Mouse (Mus musculus): ENCODE data around the gene Syt9.

Syt9 gene

GRCm38 (mm10) chr7:107370232-107371125, at the start of gene Syt9:
TSS of gene Syt9 (plus strand) at chr7:107370728.
- DNase-seq = peak; percentile 69

DNA sequence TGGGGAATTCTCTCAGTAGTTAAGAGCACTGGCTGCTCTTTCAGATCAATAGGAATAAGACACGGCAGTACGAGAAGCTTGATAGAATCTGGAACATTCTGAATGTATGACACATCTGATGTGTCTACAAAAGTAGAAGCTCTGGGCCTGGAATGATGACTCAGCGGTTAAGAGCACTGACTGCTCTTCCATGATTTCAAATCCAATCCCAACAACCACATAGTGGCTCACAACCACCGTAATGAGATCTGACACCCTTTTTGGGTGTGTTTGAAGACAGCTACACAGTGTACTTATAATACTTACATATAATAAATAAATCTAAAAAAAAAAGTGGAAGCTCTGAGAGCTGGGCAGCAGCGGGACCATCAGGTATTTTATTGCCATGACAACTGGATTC, 31.5 kb upstream of the Syt9 start:
- no peak for DNase-seq

DNA sequence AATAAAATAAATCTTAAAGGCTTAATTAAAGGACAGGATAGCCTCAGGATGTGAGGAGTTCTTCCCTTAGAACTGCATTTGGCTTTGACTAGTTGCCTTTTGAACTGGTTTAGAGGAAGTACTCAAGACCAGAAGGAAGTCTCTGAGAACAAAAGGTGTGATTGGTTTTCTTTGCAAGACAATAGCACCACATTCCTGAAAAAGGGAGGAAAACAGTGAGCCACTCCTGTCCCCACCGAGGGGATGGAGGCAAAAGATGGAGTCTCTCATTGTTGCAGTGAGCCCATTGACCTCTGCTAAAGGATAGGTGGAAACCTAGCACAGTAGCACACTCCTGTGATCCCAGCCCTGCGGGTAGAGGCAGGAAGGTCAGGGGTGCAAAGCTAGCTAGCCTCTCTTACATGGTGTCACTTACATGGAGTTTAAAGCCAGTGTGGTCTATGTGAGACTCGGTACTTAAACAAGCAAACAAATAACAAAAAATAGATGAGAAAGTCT, 30.9 kb upstream of the Syt9 start:
- no peak for DNase-seq

DNA sequence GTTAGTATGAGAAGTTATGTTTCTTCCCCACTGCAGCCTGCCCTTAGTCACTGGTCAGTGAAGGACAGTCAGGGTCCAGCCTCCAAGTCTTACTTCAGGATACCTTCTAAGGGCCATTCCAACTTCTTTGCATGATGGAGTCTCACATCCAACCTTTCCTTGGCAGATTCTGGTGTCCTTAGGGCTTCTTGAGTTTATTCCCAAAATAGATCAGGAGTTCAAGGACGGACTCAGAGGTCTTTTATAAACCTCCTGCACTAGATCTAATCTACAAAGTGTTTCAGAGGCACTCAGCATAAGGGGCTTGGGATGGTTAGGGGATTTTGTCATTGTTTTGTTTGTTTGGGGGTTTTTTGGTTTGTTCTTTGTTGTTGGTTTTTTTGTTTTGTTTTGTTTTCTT, 30.3 kb upstream of the Syt9 start:
- DNase-seq = no peak

GRCm38 (mm10) chr7:107341519-107342190, 28.9 kb upstream of the Syt9 start:
- no peak for DNase-seq

DNA sequence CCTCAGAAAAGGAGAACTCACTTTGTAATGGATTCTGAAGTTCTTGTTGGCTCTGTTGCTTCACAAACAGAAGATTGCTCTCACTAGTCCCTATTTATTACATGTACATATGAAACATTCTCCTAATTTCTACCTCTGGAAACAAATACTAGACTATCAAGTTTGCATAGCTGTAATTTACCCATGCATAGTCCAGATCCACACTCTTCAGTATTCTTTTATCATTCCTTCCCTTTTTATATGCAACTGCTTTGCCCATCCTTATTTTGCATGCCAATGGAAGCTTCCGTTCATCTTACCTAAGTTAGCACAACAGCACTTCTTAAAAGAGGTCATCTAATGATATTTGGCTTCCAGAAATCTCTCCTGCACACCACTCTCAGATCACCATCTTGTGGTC, 21.3 kb upstream of the Syt9 start:
- DNase-seq = no peak

GRCm38 (mm10) chr7:107362153-107362552, 8.4 kb upstream of the Syt9 start:
- DNase-seq = no peak

DNA sequence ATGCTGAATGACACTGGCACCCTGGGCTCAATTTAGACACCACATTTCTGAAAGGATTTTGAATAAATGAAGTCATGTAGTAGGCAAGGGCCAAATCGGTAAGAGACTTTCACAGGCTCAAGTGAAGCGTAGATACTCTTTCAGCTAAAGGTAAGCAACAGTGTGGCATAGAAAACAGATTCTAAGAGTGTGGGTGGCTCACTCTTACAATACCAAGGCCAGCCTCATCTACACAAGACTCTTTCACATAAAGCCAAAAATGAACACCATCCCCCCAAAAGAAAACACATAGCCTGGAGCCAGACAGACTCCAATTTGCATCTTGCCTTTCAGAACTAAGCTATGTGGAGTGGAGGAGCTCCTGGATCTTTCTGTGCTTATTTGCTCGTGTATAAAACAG, 7.9 kb upstream of the Syt9 start:
- no peak for DNase-seq

DNA sequence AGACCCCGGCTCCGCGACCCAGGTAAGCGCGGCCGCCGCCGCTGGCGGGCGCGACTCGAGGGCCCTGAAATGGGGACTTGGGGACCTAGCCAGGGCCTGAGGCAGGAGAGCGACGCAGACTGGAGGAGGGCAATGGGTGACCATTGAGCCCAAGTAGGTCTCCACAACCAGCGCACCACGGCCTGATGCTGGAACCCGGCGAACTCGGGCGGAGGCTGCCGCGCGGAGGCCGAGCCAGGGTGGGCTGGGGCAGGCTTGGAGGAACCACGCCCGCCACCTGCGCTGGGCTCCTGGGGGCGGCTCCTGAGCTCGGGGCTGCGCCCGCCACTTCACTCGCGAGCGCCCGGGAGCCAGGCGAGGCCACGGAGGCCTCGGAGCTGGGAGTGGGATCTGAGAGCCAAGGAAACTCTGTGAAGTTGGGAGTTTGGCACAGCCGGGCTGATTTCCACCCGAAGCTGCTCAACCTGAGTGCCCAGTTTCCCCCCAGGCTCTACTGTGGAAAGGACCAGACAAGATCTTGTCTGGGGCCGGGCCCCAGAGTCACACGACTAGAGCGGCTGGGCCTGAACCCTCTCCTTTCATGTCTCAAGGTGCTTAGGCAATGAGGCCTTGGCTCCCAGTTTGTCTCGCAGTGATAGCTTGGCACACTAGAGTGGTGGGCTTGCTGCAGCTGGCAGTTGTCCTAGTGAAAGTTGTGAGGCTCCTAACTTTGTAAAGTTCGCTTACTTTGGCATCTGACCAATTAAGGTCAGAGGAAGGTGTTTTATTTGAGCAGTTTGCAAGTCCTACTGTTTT, 795 bp downstream of the Syt9 start:
- DNase-seq = no peak

DNA sequence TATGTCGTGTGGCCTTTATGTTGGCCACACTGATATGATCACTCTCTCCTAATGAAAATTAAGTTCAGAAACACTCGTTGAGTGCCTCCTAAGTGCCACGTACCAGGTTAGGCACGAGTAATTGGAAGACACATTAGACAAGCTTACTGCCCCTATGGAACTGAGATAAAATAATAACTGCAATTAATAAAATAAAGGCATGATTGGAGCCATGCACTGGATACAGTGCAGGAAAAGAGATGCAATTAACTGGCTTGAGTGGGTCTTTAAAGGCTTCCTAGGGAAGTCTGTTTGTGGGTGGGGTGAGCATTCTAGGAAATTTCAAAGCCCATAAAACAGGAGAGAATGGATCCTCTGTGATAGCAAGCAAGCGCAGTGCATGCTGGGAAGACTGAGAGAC, 10.0 kb downstream of the Syt9 start:
- DNase-seq = no peak

GRCm38 (mm10) chr7:107389604-107390003, 19.1 kb downstream of the Syt9 start:
- DNase-seq = no peak

- DNase-seq = no peak
These were observed 22.2 kb downstream of the Syt9 start for GRCm38 (mm10) chr7:107392749-107393148.

DNA sequence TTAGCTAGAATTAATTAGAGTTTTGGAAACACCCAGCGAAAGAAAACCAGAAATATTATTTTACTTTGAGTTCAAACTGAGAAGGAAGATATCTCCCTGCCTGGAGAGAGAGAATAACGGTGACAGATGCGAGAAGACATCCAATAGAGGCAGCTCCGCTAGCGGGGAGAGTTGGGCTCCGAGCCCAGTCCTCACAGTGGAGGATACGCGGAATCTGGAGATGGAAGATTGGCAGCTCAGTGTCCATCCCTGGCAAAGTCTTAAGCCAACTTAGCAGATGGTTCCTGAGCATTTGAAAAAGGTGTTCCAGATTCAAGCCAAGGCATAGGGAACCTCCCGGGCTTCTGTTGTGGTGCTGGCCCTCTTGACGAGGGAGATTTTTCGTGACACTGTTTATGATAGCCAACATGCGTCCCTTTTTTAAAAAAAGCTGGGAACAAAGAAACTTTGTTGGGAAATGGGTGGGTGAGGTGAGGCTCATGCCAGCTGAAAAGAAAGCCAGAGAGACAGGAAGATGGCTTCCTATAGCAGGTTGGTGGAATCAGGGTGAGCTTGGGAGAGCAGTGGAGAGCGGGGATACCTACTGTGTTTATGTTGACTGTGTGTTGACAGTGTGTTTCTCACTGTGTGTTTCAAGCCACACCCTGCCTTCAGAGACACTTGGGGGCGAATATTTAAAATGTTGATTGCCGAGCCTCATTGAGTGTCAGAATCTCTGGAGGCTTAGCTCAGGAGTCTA, 29.7 kb downstream of the Syt9 start:
- peak; percentile 92 for DNase-seq

- no peak for DNase-seq
These were observed 32.7 kb downstream of the Syt9 start for GRCm38 (mm10) chr7:107403261-107403660.

GRCm38 (mm10) chr7:107414928-107415327, 44.4 kb downstream of the Syt9 start:
- DNase-seq = peak; percentile 40

DNA sequence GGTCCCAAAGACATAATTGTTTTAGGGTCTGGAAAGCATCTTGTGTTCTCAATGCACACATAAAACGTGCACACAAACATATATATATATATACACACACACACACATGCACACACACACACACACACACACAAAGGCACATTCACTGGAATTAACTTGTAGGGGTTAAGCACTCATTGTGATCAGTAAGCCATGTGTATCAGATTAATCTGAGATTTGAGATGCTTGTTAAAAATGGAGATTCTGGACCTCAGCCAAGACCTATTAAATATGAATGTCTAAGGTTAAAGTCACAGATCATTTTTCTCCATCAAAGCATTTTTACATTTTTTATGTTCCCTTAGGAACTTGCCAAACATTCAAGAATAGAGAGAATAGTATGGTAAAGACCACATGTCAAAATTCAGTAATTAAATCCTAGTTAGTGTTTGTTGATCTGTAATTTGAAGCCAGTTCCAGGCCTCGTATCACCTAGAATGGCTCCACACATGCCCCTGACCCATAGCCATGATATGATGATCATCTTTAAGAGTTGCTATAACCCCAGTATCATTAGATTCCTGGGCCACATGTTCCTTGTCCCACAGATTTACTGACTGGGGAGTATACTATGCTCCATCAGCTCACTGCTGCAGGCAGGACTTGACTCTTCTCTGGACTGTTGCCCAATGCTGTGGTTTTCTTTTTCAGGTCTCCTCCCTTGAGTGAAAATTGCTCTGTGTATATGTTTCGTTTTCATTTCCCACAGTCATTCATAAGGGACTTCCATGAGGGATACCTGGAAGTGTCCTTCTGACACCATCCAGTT, 46.7 kb downstream of the Syt9 start:
- DNase-seq = no peak

GRCm38 (mm10) chr7:107437381-107437780, 66.9 kb downstream of the Syt9 start:
- DNase-seq = no peak

- DNase-seq = no peak
These were observed 74.1 kb downstream of the Syt9 start for GRCm38 (mm10) chr7:107444579-107444978.

GRCm38 (mm10) chr7:107454660-107455059, 84.1 kb downstream of the Syt9 start:
- DNase-seq = no peak

GRCm38 (mm10) chr7:107455118-107455521, 84.6 kb downstream of the Syt9 start:
- DNase-seq = no peak

GRCm38 (mm10) chr7:107461167-107461566, 90.6 kb downstream of the Syt9 start:
- no peak for DNase-seq

Measured in cerebellum, adult 11 months (tissue).